Mouse (Mus musculus) common myeloid progenitor, adult 5-6 weeks (primary cell): ENCODE data around the gene Ano1. TPM values are rescaled to one million over a fixed set of nuclear protein-coding genes. Genes with fewer than 3 reads are reported as not detected.

Experiments used
- ATAC-seq: replicated peaks from 2 replicates; pipeline ENCODE4 v1.8.0; 2016; ENCODE audit warnings: low read depth, mild to moderate bottlenecking, moderate TSS enrichment, inconsistent platforms; ENCODE audit not compliant: poor library complexity, severe bottlenecking
- total RNA-seq: library from RNA; stranded (forward); fragments of 200-1000, 187-1606 nt; gene quantifications from 2 replicates; pipeline ENCODE4 v1.2.3, GENCODE M21; 2017

The Ano1 gene
- total RNA-seq, 1 experiment from 2014 or later, result not detected

DNA sequence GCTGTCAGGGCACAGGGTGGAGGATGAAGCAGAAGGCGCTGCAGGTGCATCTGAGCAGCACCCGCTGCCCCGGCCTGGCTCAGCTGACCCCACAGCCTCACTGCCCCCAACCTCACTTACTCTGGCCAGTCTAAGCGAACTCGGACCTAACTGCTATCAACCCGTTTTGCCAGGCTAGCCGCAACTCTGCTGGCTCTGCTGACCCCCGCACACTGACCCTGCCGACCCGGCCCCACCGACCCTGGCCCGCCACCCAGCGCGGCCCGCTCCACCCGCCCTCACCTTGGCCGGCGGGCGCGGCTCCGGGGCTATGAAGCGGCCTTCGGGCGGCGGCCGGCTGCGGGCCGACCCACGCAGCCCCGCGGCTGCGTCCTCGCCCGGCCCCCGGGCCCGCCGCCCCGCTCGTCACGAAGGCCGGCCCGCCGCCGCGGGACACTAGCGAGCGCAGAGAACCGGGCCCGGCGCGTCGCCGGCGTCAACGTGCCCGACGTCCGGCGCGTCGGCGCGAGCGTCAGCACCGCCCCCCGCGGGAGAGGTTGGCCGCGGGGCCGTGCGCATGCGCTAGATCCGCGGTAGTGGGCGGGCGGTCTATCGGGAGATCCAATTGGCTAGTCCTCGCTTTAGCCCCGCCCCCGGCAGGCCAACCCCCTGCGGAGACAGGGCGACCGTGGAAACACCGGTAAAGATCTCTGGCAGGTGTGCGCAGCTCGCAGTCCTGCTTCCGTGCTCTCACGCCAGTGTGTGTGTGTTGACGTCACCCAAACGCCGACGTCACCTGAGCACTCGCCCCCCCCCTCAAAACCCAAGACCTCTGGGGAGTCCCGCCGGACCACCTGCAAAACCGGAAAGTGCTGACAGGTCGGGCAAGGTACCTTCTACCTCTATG, 198.3 kb downstream of the Ano1 start, which contains the start of gene Ppfia1:
Gene Ppfia1, minus strand, starts transcription at position 493 of the 886 bp plus-strand sequence.
- peak; percentile 94 for ATAC-seq

DNA sequence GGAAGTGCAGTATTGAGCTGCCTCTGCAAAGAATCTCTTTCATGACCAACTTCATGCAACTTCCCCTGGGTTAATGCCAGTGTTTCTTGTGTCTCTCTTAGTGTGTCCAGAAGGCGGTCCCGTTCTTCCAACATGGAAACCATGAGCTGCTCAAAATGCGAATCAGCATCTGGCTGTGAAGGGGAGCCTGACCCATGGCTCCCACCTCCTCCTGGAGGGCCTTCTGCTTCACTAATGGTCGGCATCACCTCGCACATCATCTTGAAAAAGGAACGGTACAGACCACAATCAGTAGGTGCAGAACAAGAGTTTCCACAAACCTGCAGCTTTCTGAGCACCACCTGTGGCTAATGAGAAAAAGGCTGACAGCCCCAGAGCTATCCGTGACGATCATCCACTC, 199.5 kb downstream of the Ano1 start:
- no peak for ATAC-seq

- no peak for ATAC-seq
These were observed 201.0 kb downstream of the Ano1 start for GRCm38 (mm10) chr7:144550811-144551210.

- ATAC-seq, result no peak
These were observed 201.7 kb downstream of the Ano1 start for GRCm38 (mm10) chr7:144549904-144550566.

DNA sequence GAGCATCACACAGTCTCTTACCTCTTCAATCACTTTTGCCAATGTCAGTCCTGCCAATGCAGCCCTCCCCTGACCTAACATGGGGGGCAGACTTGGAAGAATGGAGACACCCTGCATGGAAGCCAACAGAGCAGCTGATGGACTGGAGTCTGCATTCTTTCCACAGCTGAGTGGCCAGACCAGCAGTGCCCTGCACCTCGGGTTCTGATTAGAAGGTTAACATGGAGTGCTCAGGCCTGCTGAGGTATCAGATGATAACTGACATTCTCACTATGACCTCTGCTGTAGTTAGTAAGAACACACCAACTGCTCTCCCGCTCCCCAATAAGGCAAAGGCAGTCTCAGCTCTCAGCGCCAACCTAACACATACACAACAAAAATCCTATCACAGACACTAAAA, 206.5 kb downstream of the Ano1 start:
- no peak for ATAC-seq

DNA sequence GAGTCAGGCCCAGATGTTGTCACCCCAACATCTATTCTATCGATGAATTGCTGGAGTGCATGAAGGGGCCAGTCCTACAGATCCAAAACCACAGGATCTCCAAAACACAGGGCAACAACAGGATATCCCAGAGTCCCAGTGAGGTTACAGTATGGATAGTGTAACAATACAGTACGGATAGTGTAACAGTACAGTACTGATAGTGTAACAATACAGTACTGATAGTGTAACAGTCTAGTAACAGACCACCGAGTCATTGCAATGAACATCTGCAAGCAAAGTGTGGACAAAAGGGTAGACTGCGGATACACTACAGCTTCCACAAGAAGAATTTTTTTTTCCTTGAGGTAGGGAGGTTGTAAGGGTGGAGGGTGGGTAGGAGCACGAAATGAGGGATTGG, 210.4 kb downstream of the Ano1 start:
- ATAC-seq, result no peak

- no peak; the same call in 1 of the 2 replicates for ATAC-seq
These were observed 212.6 kb downstream of the Ano1 start for GRCm38 (mm10) chr7:144539146-144539545.

Other genes starting within 250 kb of the Ano1 start
- 53.3 and 66.6 TPM in 2 replicates for gene Ppfia1, start 198.2 kb downstream of the Ano1 start, total RNA-seq
- gene Fadd, start 169.5 kb downstream of the Ano1 start, total RNA-seq, result 7.1 and 8.3 TPM in 2 replicates
- 4.2 and 7.8 TPM in 2 replicates for gene Fgf3, start 86.1 kb upstream of the Ano1 start, total RNA-seq
- not detected in 2 replicates for gene Fgf4, start 95.4 kb upstream of the Ano1 start, total RNA-seq
- gene Fgf15, start 144.6 kb upstream of the Ano1 start, total RNA-seq, result not detected in 2 replicates
- gene LTO1, start 163.1 kb upstream of the Ano1 start, total RNA-seq, result 42.8 and 51.7 TPM in 2 replicates
- gene Ccnd1, start 188.0 kb upstream of the Ano1 start, total RNA-seq, result 15.9 and 18.0 TPM in 2 replicates